Mouse (Mus musculus): Measurements from ENCODE around the gene Wfdc5. TPM values are rescaled to one million over a fixed set of nuclear protein-coding genes. Genes with fewer than 3 reads are reported as not detected.
"Not testable (repeated sequence)": the region's sequence is repeated elsewhere in the genome, so short reads cannot be mapped to it uniquely, and the experiment has no call there.

The Wfdc5 gene
- not detected in 2 replicates for polyA plus RNA-seq (2012; rRNA removed)

DNA sequence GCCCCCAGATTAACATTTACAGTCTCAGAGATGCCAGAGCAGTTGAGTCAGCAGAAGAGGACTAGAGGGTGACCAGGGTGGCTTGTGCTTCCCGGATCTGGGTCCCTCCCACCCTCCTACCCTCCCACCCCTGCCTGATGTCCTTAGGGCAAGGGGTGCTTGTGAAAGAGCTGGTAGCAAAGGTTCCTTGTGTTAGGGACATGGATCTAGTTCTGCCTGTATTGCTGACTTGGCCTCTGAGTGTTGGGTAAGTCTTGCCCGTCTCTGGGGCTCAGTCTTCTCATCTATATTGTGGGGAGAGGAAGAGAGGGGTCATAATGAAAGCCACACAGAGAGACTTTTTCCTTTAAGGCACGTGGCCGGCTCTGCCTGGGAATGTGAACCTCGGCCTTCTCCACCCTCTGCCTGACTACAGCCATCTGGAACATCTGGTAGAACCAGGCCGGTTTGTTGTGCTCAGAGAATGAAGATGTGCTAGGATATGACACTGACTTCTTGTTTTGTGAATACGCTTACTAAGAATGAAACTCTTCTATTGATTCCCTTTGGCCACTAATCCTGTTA, at the start of gene Wfdc5:
Gene Wfdc5 (minus strand): TSS at position 51 of the 564 bp plus-strand sequence.
- H3K4me1 ChIP-seq (ENCODE audit: control insufficient read depth, insufficient read depth, low read length) = no peaks in the 10 kb centered on the region
- WGBS = 88% methylated on average over 7 of the region's 7 CpGs
- H3K27me3 ChIP-seq (ENCODE audit: control insufficient read depth, insufficient read depth, low read length) = no peaks in the 10 kb centered on the region
- no peak for DNase-seq
- TF ChIP-seq POLR2A (IDR thresholded peaks at IDR 0.05; ENCODE audit: borderline replicate concordance, insufficient read depth, low read length) (no peak), CTCF (IDR thresholded peaks at IDR 0.05; ENCODE audit: borderline replicate concordance, insufficient read depth, low read depth, low read length) (no peak)
- H3K27ac ChIP-seq (ENCODE audit: insufficient read depth, low read length) = no peak within 1 kb of the TSS
- no peak within 1 kb of the TSS for H3K4me3 ChIP-seq (replicated peaks; ENCODE audit: insufficient read depth, low read depth, low read length)

DNA sequence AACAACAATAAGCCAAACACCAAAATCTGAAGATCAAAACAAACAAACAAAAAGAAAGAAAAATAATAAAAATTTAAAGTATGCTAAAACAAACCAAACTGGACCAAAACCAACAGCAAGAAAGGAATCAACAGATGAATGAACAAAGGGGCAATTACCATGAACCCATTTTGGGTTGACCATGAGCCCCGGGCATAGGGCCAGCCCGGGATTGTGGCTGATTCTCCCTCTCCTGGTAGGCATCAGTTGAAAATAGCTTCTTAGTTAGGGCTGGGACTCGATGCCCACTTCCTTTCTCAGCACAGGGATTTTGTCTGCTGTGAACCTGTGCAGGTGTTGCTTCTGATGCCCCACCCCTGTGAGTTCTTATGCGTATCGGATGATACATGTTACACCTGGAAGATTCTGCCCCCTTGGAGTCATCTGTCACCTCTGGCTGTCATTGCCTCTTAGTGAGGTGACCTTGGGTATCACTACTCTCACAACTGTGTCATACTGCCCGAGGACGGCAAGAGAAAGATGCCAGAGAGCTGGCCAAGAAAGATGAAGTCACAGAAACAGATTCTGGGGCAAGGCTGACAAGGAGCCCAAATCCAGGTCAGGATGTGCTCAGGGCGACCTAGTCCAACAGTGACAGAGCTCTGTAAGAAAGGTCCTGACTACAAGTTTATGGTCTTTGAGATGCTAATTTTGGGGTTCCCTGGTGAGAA, 46.0 kb upstream of the Wfdc5 start:
- H3K4me1 ChIP-seq (ENCODE audit: control insufficient read depth, insufficient read depth, low read length) = no peaks in the 10 kb centered on the region
- H3K27me3 ChIP-seq (ENCODE audit: control insufficient read depth, insufficient read depth, low read length) = no peaks in the 10 kb centered on the region
- H3K27ac ChIP-seq (ENCODE audit: insufficient read depth, low read length) = no peak overlapping the region
- H3K4me3 ChIP-seq (replicated peaks; ENCODE audit: insufficient read depth, low read depth, low read length) = no peak overlapping the region
- DNase-seq = peak in 1 of 2 experiments; percentile 20
- TF ChIP-seq POLR2A (IDR thresholded peaks at IDR 0.05; ENCODE audit: borderline replicate concordance, insufficient read depth, low read length) (no peak), CTCF (IDR thresholded peaks at IDR 0.05; ENCODE audit: borderline replicate concordance, insufficient read depth, low read depth, low read length) (no peak)
- WGBS = 73% methylated on average over 8 of the region's 8 CpGs

DNA sequence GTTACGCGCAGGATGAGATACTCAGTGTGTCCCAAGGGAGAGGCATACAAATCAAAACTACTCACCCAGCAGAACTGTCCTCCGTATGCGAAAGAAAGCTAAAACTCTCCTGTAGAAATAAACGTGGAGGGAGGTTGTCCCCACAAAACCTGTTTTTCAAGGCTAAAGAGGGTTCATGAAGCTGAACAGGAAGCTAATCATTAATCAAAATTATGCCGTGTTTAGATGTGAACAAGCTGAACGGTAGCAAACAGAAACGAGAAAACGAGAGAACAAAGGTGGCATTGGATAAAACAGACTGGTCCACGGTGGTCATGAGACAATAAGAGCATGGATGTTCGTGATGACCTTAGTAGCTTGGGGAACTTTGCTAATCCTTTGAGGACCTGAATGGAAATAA, 39.0 kb upstream of the Wfdc5 start, which contains the start of gene Wfdc15b:
Gene Wfdc15b (minus strand): TSS at position 139 of the 400 bp plus-strand sequence.
- Histone ChIP-seq H3K27ac (ENCODE audit: insufficient read depth, low read length) (no peak within 1 kb of the TSS), H3K4me3 (replicated peaks; ENCODE audit: insufficient read depth, low read depth, low read length) (no peak within 1 kb of the TSS), H3K27me3 (ENCODE audit: control insufficient read depth, insufficient read depth, low read length) (no peaks in the 10 kb centered on the region), H3K4me1 (ENCODE audit: control insufficient read depth, insufficient read depth, low read length) (no peaks in the 10 kb centered on the region)
- no peak for TF ChIP-seq CTCF (IDR thresholded peaks at IDR 0.05; ENCODE audit: borderline replicate concordance, insufficient read depth, low read depth, low read length)
- no peak for TF ChIP-seq POLR2A (IDR thresholded peaks at IDR 0.05; ENCODE audit: borderline replicate concordance, insufficient read depth, low read length)
- DNase-seq = no peak
- 86% methylated on average over 11 of the region's 11 CpGs for WGBS

DNA sequence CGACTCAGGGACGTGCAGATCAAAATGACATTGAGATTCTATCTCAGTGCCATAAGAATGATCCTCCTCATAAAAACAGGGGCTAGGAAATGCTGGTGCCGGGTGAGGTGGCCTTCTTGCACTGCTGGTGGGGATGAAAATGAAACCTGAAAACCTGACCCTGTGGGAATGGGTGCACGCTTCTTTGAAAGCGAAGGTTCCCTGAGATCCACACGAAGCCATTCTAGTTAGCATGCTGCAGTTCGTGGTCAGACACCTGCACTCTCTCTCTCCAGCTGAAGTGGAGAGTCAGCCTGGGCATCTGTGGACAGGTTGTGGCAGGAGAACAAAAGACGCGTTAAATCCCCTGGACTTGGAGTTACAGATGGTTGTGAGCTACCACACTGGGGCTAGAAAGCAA, 36.8 kb upstream of the Wfdc5 start:
- TF ChIP-seq POLR2A (IDR thresholded peaks at IDR 0.05; ENCODE audit: borderline replicate concordance, insufficient read depth, low read length) (no peak), CTCF (IDR thresholded peaks at IDR 0.05; ENCODE audit: borderline replicate concordance, insufficient read depth, low read depth, low read length) (no peak)
- Histone ChIP-seq H3K4me3 (replicated peaks; ENCODE audit: insufficient read depth, low read depth, low read length) (no peak overlapping the region), H3K27ac (ENCODE audit: insufficient read depth, low read length) (no peak overlapping the region), H3K27me3 (ENCODE audit: control insufficient read depth, insufficient read depth, low read length) (no peaks in the 10 kb centered on the region), H3K4me1 (ENCODE audit: control insufficient read depth, insufficient read depth, low read length) (no peaks in the 10 kb centered on the region; the same call in 1 of the 2 replicates)
- DNase-seq = no peak
- WGBS = 87% methylated on average over 9 of the region's 9 CpGs

DNA sequence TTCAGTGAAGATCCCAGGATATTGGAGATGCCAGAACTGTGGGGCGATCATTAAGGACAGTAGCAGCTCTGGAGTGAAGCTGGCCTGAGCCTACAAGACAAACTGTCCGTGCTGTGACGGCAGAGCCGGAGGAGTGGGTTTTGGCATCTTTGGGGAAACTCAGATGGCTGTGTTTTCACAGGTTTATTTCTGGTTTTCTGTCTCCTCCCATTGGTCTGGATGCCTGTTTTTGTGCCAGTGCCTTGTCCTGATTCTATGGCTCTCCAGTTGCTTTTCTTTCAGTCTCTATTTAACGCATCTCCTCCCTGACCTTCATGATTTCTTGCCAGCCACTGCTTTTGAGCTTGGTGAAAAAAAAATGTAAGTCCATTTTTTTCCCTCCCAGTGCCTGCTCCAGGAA, 30.2 kb upstream of the Wfdc5 start:
- Histone ChIP-seq H3K27me3 (ENCODE audit: control insufficient read depth, insufficient read depth, low read length) (no peaks in the 10 kb centered on the region), H3K4me1 (ENCODE audit: control insufficient read depth, insufficient read depth, low read length) (no peaks in the 10 kb centered on the region; the same call in 1 of the 2 replicates), H3K27ac (ENCODE audit: insufficient read depth, low read length) (no peak overlapping the region), H3K4me3 (replicated peaks; ENCODE audit: insufficient read depth, low read depth, low read length) (no peak overlapping the region)
- no peak for TF ChIP-seq POLR2A (IDR thresholded peaks at IDR 0.05; ENCODE audit: borderline replicate concordance, insufficient read depth, low read length)
- no peak for TF ChIP-seq CTCF (IDR thresholded peaks at IDR 0.05; ENCODE audit: borderline replicate concordance, insufficient read depth, low read depth, low read length)
- DNase-seq = peak; percentile 20 to 33
- 38% methylated on average over 5 of the region's 5 CpGs for WGBS

DNA sequence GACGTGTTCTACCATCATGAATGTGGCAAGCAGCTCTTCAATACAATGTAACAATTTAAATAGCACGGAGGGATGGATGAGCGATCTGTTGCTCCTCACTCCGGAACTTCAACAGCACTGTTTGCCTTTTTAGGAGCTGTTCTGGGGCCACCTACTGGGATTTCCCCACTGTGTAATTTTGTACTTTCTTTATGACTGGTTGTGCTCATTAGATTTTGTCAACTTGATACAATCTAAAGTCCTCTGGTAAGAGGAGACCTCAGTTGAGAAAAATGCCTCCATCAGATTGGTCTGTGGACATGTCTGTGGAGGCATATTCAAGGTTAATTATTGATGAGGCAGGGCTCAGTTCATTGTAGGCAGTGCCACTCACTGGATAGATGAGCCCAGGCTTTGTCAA, 28.4 kb upstream of the Wfdc5 start:
- DNase-seq = no peak
- 80% methylated on average over 4 of the region's 4 CpGs for WGBS
- peaks cover 3% of the 10 kb centered on the region for H3K4me1 ChIP-seq (ENCODE audit: control insufficient read depth, insufficient read depth, low read length)
- H3K27ac ChIP-seq (ENCODE audit: insufficient read depth, low read length) = no peak overlapping the region
- no peaks in the 10 kb centered on the region for H3K27me3 ChIP-seq (ENCODE audit: control insufficient read depth, insufficient read depth, low read length)
- TF ChIP-seq POLR2A (IDR thresholded peaks at IDR 0.05; ENCODE audit: borderline replicate concordance, insufficient read depth, low read length) (no peak), CTCF (IDR thresholded peaks at IDR 0.05; ENCODE audit: borderline replicate concordance, insufficient read depth, low read depth, low read length) (no peak)
- no peak overlapping the region for H3K4me3 ChIP-seq (replicated peaks; ENCODE audit: insufficient read depth, low read depth, low read length)

DNA sequence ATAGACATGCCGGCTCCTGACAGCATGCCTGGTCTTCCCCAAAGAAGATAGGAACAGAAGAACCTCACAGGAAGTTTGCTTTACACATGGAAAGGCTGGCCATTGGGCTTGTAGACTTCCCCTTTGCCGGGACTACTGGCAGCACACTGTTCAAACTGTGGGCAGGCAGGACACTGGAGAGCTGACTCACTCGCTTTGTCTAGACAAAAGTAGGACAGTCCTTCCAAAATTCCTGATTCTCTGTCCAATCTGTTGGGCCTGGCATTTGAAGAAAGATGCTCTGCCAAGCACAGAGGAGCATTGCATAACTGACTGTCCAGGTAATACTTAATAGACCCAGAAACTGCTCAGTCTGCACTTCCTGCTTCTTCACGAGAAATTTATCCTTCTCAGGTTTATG, 24.1 kb upstream of the Wfdc5 start:
- DNase-seq = peak; percentile 74 to 93
- H3K27me3 ChIP-seq (ENCODE audit: control insufficient read depth, insufficient read depth, low read length) = no peaks in the 10 kb centered on the region
- H3K4me3 ChIP-seq (replicated peaks; ENCODE audit: insufficient read depth, low read depth, low read length) = no peak overlapping the region
- peaks cover 3% of the 10 kb centered on the region for H3K4me1 ChIP-seq (ENCODE audit: control insufficient read depth, insufficient read depth, low read length)
- TF ChIP-seq POLR2A (IDR thresholded peaks at IDR 0.05; ENCODE audit: borderline replicate concordance, insufficient read depth, low read length) (no peak), CTCF (IDR thresholded peaks at IDR 0.05; ENCODE audit: borderline replicate concordance, insufficient read depth, low read depth, low read length) (no peak)
- H3K27ac ChIP-seq (ENCODE audit: insufficient read depth, low read length) = no peak overlapping the region
- 15% methylated on average over 4 of the region's 4 CpGs for WGBS

DNA sequence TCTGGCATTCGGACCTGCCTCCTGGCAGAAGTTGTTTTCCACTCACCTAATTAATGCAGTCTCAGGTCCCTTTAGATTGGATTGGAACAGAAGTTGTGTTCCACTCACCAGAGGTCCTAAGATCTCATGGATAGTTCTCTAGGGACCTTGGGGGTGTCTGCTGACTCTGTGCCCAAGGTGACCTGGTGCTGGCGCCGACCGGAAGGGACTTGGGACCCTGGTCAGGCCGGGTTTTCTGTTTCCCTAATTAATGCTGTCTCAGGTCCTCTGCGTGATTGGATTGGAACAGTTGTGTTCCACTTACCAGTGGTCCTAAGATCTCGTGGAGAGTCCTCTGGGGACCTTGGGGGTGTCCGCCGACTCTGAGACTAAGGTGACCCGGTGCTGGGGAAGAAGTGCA, 23.5 kb upstream of the Wfdc5 start:
- not testable (repeated sequence) for H3K27me3 ChIP-seq (ENCODE audit: control insufficient read depth, insufficient read depth, low read length); H3K4me1 ChIP-seq (ENCODE audit: control insufficient read depth, insufficient read depth, low read length); H3K27ac ChIP-seq (ENCODE audit: insufficient read depth, low read length); DNase-seq; H3K4me3 ChIP-seq (replicated peaks; ENCODE audit: insufficient read depth, low read depth, low read length)
- WGBS = 88% methylated on average over 10 of the region's 10 CpGs
